Mouse (Mus musculus): ENCODE results near the gene Tceal3. TPM values are rescaled to one million over a fixed set of nuclear protein-coding genes. Genes with fewer than 3 reads are reported as not detected.

Tceal3 gene
- 10.8 TPM for polyA plus RNA-seq (2014; fragmentation: Illumina TruSeq; extraction: RNeasy Lipid Tissue Mini Kit (QIAGEN cat#74804); ENCODE audit: low read depth, low replicate concordance)

GRCm38 (mm10) chrX:136590199-136590896, at the start of gene Tceal3:
Tceal3 (plus strand) TSS chrX:136590842.

GRCm38 (mm10) chrX:136543956-136544355, 46.7 kb upstream of the Tceal3 start, which contains the start of gene Kir3dl2:
Kir3dl2 (minus strand) TSS chrX:136544056.

GRCm38 (mm10) chrX:136707446-136708167, 117.0 kb downstream of the Tceal3 start, which contains the start of gene Tceal1:
Tceal1 (plus strand) TSS chrX:136707982.

Other genes with a start within 250 kb of the Tceal3 start
- not detected for gene Kir3dl1, start 72.8 kb upstream of the Tceal3 start, polyA plus RNA-seq (2014; fragmentation: Illumina TruSeq; extraction: RNeasy Lipid Tissue Mini Kit (QIAGEN cat#74804); ENCODE audit: low read depth, low replicate concordance)
- gene Kir3dl2, start 46.8 kb upstream of the Tceal3 start, polyA plus RNA-seq (2014; fragmentation: Illumina TruSeq; extraction: RNeasy Lipid Tissue Mini Kit (QIAGEN cat#74804); ENCODE audit: low read depth, low replicate concordance) = not detected
- 27.6 TPM for gene Tceal1, start 117.1 kb downstream of the Tceal3 start, polyA plus RNA-seq (2014; fragmentation: Illumina TruSeq; extraction: RNeasy Lipid Tissue Mini Kit (QIAGEN cat#74804); ENCODE audit: low read depth, low replicate concordance)
- gene Morf4l2, start 152.8 kb downstream of the Tceal3 start, polyA plus RNA-seq (2014; fragmentation: Illumina TruSeq; extraction: RNeasy Lipid Tissue Mini Kit (QIAGEN cat#74804); ENCODE audit: low read depth, low replicate concordance) = 663 TPM
- not detected for gene Glra4, start 189.3 kb downstream of the Tceal3 start, polyA plus RNA-seq (2014; fragmentation: Illumina TruSeq; extraction: RNeasy Lipid Tissue Mini Kit (QIAGEN cat#74804); ENCODE audit: low read depth, low replicate concordance)
- 11.7 TPM for gene Plp1, start 231.8 kb downstream of the Tceal3 start, polyA plus RNA-seq (2014; fragmentation: Illumina TruSeq; extraction: RNeasy Lipid Tissue Mini Kit (QIAGEN cat#74804); ENCODE audit: low read depth, low replicate concordance)